9 mouse cellular contexts compared by ENCODE assay signal in genomic region chr11:21433726-21434125, GRCm38 (mm10).
A peak's percentile ranks its signal among the peaks of the same experiment; 100 is the strongest.
DNase-seq lines count a peak whose midpoint lies in the region; ATAC-seq and TF ChIP-seq lines count a peak whose summit lies in the region.
"Had no signal": no experiment of that assay in that cellular context is flagged by ENCODE, and none has a peak within 500 bp of the region (broad histone marks: within the 10 kb centered on the region; RNA-seq: fewer than 3 reads in every experiment).

No protein-coding gene starts in this region.

- H3K4me2 ChIP-seq in heart, embryonic 12.5 days: no peak overlapping the region
- no peak overlapping the region for H3K4me2 ChIP-seq in heart, postnatal 0 days (ENCODE audit: low read depth, low read length)

- TF ChIP-seq CTCF in heart, postnatal 0 days (IDR thresholded peaks at IDR 0.05; ENCODE audit: low read depth): peak; percentile 70

- H3K4me1 ChIP-seq in heart, embryonic 12.5 days (replicated peaks): 0 out of 2 replicates have a peak, but pooled peaks cover 3% of the 10 kb centered on the region
- no peaks in the 10 kb centered on the region for H3K4me1 ChIP-seq in heart, postnatal 0 days (ENCODE audit: control insufficient read depth, insufficient read depth)

- H3K9ac ChIP-seq in heart, embryonic 12.5 days: no peak overlapping the region
- no peak overlapping the region for H3K9ac ChIP-seq in heart, postnatal 0 days (replicated peaks; ENCODE audit: low read depth, low read length)

- no peaks in the 10 kb centered on the region for H3K27me3 ChIP-seq in heart, embryonic 12.5 days (replicated peaks)
- H3K27me3 ChIP-seq in heart, postnatal 0 days (ENCODE audit: control insufficient read depth, insufficient read depth, low read length): no peaks in the 10 kb centered on the region

- DNase-seq in heart, adult 18-20 months: peak; percentile 58
- peak; percentile 14 for DNase-seq in thymus, postnatal 0 days (ENCODE audit: low spot score)
- no peak for DNase-seq in thymus, postnatal 10 days (ENCODE audit: low spot score in 2 of 2)
- peak; percentile 45 for DNase-seq in heart, postnatal 0 days (ENCODE audit: low spot score)
- DNase-seq in telencephalon, adult 2 months (ENCODE audit: low read depth, low spot score): peak; percentile 35
- DNase-seq in cerebellum, adult 18-20 months: no peak
- no peak for DNase-seq in left cerebral cortex, postnatal 36 days (ENCODE audit: low spot score in 2 of 2)

- intact Hi-C loops in left cerebral cortex, postnatal 36 days (cut with DNase I): no loop called here

- no peak overlapping the region for H3K4me3 ChIP-seq in heart, embryonic 12.5 days
- H3K4me3 ChIP-seq in heart, postnatal 0 days (ENCODE audit: low read depth, low read length): no peak overlapping the region
- H3K4me3 ChIP-seq: megakaryocyte, embryonic 14.5 days had no signal

- no peaks in the 10 kb centered on the region for H3K36me3 ChIP-seq in heart, embryonic 12.5 days
- H3K36me3 ChIP-seq in heart, postnatal 0 days (replicated peaks; ENCODE audit: control insufficient read depth, insufficient read depth, low read length): no peaks in the 10 kb centered on the region

- H3K27ac ChIP-seq in heart, embryonic 12.5 days (ENCODE audit: poor library complexity, severe bottlenecking): no peak overlapping the region
- no peak overlapping the region for H3K27ac ChIP-seq in heart, postnatal 0 days (ENCODE audit: low read depth)

- no peaks in the 10 kb centered on the region for H3K9me3 ChIP-seq in heart, embryonic 12.5 days (replicated peaks)
- no peaks in the 10 kb centered on the region for H3K9me3 ChIP-seq in heart, postnatal 0 days (replicated peaks; ENCODE audit: control insufficient read depth, low read length)
- H3K9me3 ChIP-seq: megakaryocyte, embryonic 14.5 days had no signal

- TF ChIP-seq EP300 in heart, postnatal 0 days (IDR thresholded peaks at IDR 0.05; ENCODE audit: low read depth): no peak

- no peak for ATAC-seq in heart, embryonic 12.5 days (ENCODE audit: insufficient number of reproducible peaks, low FRiP score)
- peak; percentile 55 for ATAC-seq in heart, postnatal 0 days (ENCODE audit: insufficient read depth, low read depth)

- 40% methylated on average over 2 of the region's 2 CpGs for WGBS in heart, embryonic 12.5 days
- 41% methylated on average over 2 of the region's 2 CpGs for WGBS in heart, postnatal 0 days

Comparison
In these comparisons a context has a peak if more than half of its experiments do, and no peak if none do; other contexts are left out.
1. DNase-seq: peak in heart, adult 18-20 months (2 of 2), thymus, postnatal 0 days (single experiment), heart, postnatal 0 days (single experiment) and telencephalon, adult 2 months (single experiment); none in thymus, postnatal 10 days (0 of 2), cerebellum, adult 18-20 months (0 of 2) and left cerebral cortex, postnatal 36 days (0 of 2).